ENCODE assay signal across 21 mouse cellular contexts in the genomic region with DNA sequence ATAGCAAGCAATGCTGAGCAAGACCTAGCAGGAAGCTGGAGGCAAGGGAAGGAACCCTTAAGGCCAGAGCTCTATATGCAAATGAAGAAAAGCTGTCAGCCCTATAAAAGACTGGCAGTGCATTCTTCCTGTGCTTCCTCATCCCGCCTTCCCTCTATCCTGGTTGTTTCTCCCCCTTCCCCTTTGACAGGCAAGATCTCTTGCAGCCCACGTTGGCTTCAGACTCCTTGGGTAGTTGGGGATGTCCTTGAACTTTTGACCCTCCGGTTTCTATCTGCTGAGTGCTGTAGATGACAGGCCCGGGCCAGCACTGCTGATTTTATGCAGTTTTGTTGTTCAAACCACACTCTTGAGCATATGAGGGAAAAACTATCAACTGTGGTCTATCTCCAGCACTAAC.
"Had no signal": no experiment of that assay in that cellular context is flagged by ENCODE, and none has a peak within 500 bp of the region (broad histone marks: within the 10 kb centered on the region; RNA-seq: fewer than 3 reads in every experiment).

No protein-coding gene starts in this region.

- H3K27ac ChIP-seq: left cerebral cortex, adult 2 months; liver, embryonic 14.5 days; macrophage; midbrain, embryonic 12.5 days; midbrain, embryonic 15.5 days; neural tube, embryonic 12.5 days; neural tube, embryonic 15.5 days; stomach, postnatal 0 days had no signal

- H3K9ac ChIP-seq: liver, embryonic 14.5 days; liver, postnatal 0 days; lung, embryonic 14.5 days; midbrain, embryonic 12.5 days; midbrain, embryonic 15.5 days; neural tube, embryonic 12.5 days; neural tube, embryonic 15.5 days had no signal

- H3K4me3 ChIP-seq: left cerebral cortex, adult 2 months; midbrain, embryonic 12.5 days; midbrain, embryonic 15.5 days; neural tube, embryonic 12.5 days; neural tube, embryonic 15.5 days had no signal

- DNase-seq: kidney, postnatal 10 days; kidney, postnatal 36 days; layer of hippocampus, postnatal 36 days; liver, postnatal 0 days; lung, embryonic 14.5 days; right cerebral cortex, adult 18-20 months; right cerebral cortex, postnatal 14 days; right cerebral cortex, postnatal 4 days; thymus, adult 2 months; thymus, postnatal 14 days; thymus, postnatal 4 days had no signal

- ATAC-seq: liver, postnatal 0 days; lung, postnatal 0 days; midbrain, embryonic 15.5 days had no signal

- H3K4me1 ChIP-seq: midbrain, embryonic 12.5 days; midbrain, embryonic 15.5 days; neural tube, embryonic 12.5 days had no signal

- H3K27me3 ChIP-seq: midbrain, embryonic 12.5 days; midbrain, embryonic 15.5 days; neural tube, embryonic 12.5 days; neural tube, embryonic 15.5 days had no signal

- H3K4me2 ChIP-seq: liver, embryonic 11.5 days; lung, embryonic 14.5 days; midbrain, embryonic 12.5 days; midbrain, embryonic 15.5 days; neural tube, embryonic 12.5 days; neural tube, embryonic 15.5 days had no signal

- H3K9me3 ChIP-seq: midbrain, embryonic 12.5 days; midbrain, embryonic 15.5 days; neural tube, embryonic 12.5 days; neural tube, embryonic 15.5 days had no signal

- H3K36me3 ChIP-seq: midbrain, embryonic 12.5 days; midbrain, embryonic 15.5 days; neural tube, embryonic 12.5 days; neural tube, embryonic 15.5 days had no signal
